Comparison of ENCODE assay signal across 8 mouse cellular contexts in genomic region chr11:50915671-50916320, GRCm38 (mm10). TPM values are rescaled to one million over a fixed set of nuclear protein-coding genes. Genes with fewer than 3 reads are reported as not detected.
DNase-seq lines count a peak whose midpoint lies in the region; ATAC-seq and TF ChIP-seq lines count a peak whose summit lies in the region.

Gene Zfp2 (minus strand): TSS chr11:50916165.

- peak within 1 kb of the TSS; percentile 77 for H3K9ac ChIP-seq in heart, embryonic 15.5 days
- H3K9ac ChIP-seq in liver, embryonic 12.5 days, result peak within 1 kb of the TSS; percentile 72
- H3K9ac ChIP-seq in stomach, embryonic 15.5 days, result peak within 1 kb of the TSS; percentile 61

- peak within 1 kb of the TSS; percentile 90 for H3K4me3 ChIP-seq in forebrain, embryonic 10.5 days
- peak within 1 kb of the TSS; percentile 78 for H3K4me3 ChIP-seq in heart, embryonic 15.5 days
- H3K4me3 ChIP-seq in liver, embryonic 12.5 days, result peak within 1 kb of the TSS; percentile 77
- peak within 1 kb of the TSS; percentile 90 for H3K4me3 ChIP-seq in stomach, embryonic 15.5 days (replicated peaks)

- peak within 1 kb of the TSS; percentile 67 for H3K4me2 ChIP-seq in heart, embryonic 15.5 days
- peak within 1 kb of the TSS; percentile 81 for H3K4me2 ChIP-seq in liver, embryonic 12.5 days
- peak within 1 kb of the TSS; percentile 62 for H3K4me2 ChIP-seq in stomach, embryonic 15.5 days

- no peaks in the 10 kb centered on the region for H3K27me3 ChIP-seq in forebrain, embryonic 10.5 days (ENCODE audit: poor library complexity, severe bottlenecking)
- H3K27me3 ChIP-seq in heart, embryonic 15.5 days, result no peaks in the 10 kb centered on the region
- H3K27me3 ChIP-seq in liver, embryonic 12.5 days (replicated peaks), result no peaks in the 10 kb centered on the region
- H3K27me3 ChIP-seq in stomach, embryonic 15.5 days (replicated peaks), result no peaks in the 10 kb centered on the region

- H3K27ac ChIP-seq in forebrain, embryonic 10.5 days, result peak within 1 kb of the TSS; percentile 98
- H3K27ac ChIP-seq in heart, embryonic 15.5 days, result peak within 1 kb of the TSS; percentile 55
- peak within 1 kb of the TSS; percentile 30; the same call in 1 of the 2 replicates for H3K27ac ChIP-seq in liver, embryonic 12.5 days
- peak within 1 kb of the TSS; percentile 69 for H3K27ac ChIP-seq in stomach, embryonic 15.5 days

- peak; percentile 97 for ATAC-seq in heart, embryonic 15.5 days (replicated peaks; ENCODE audit: insufficient number of reproducible peaks, insufficient read depth, low FRiP score, low read depth)
- peak; percentile 95 for ATAC-seq in liver, embryonic 12.5 days
- ATAC-seq in stomach, embryonic 15.5 days (ENCODE audit: insufficient read depth, low FRiP score, low read depth), result peak; percentile 96

- peaks cover 46% of the 10 kb centered on the region for H3K36me3 ChIP-seq in forebrain, embryonic 10.5 days (replicated peaks)
- peaks cover 14% of the 10 kb centered on the region for H3K36me3 ChIP-seq in heart, embryonic 15.5 days
- peaks cover 14% of the 10 kb centered on the region for H3K36me3 ChIP-seq in liver, embryonic 12.5 days
- peaks cover 13% of the 10 kb centered on the region for H3K36me3 ChIP-seq in stomach, embryonic 15.5 days

- H3K9me3 ChIP-seq in forebrain, embryonic 10.5 days, result peaks cover 39% of the 10 kb centered on the region
- no peaks in the 10 kb centered on the region for H3K9me3 ChIP-seq in heart, embryonic 15.5 days (replicated peaks)
- H3K9me3 ChIP-seq in liver, embryonic 12.5 days (replicated peaks), result no peaks in the 10 kb centered on the region
- no peaks in the 10 kb centered on the region for H3K9me3 ChIP-seq in stomach, embryonic 15.5 days

- under 1% methylated on average over 47 of the region's 47 CpGs for WGBS in forebrain, embryonic 10.5 days
- under 1% methylated on average over 47 of the region's 47 CpGs for WGBS in heart, embryonic 15.5 days
- under 1% methylated on average over 47 of the region's 47 CpGs for WGBS in liver, embryonic 12.5 days (ENCODE audit: insufficient replicate concordance)
- under 1% methylated on average over 47 of the region's 47 CpGs for WGBS in stomach, embryonic 15.5 days

- TF ChIP-seq POLR2A in brain, embryonic 14.5 days (IDR thresholded peaks at IDR 0.05; ENCODE audit: borderline replicate concordance, extremely low read depth, insufficient read depth, insufficient read length, poor library complexity, severe bottlenecking), result peak; percentile 72; the same call in 1 of the 2 replicates

- DNase-seq in 3T3-L1 (ENCODE audit: low read depth, low spot score), result peak; percentile 90
- peak; percentile 98 for DNase-seq in brain, embryonic 14.5 days (ENCODE audit: low read depth)
- DNase-seq in forebrain, embryonic 10.5 days (ENCODE audit: extremely low spot score, low spot score), result peak; percentile 91
- DNase-seq in kidney, postnatal 14 days, result peak; percentile 95
- peak; percentile 87 for DNase-seq in neural tube, embryonic 10.5 days (ENCODE audit: extremely low spot score, low spot score)

- H3K4me1 ChIP-seq in forebrain, embryonic 10.5 days, result no peaks in the 10 kb centered on the region
- peaks cover 3% of the 10 kb centered on the region; the same call in 1 of the 2 replicates for H3K4me1 ChIP-seq in heart, embryonic 15.5 days (replicated peaks)
- H3K4me1 ChIP-seq in liver, embryonic 12.5 days, result 0 out of 2 replicates have a peak, but pooled peaks cover 7% of the 10 kb centered on the region
- no peaks in the 10 kb centered on the region for H3K4me1 ChIP-seq in stomach, embryonic 15.5 days

- peak; percentile 77 for TF ChIP-seq CTCF in brain, embryonic 14.5 days (IDR thresholded peaks at IDR 0.05; ENCODE audit: borderline replicate concordance, extremely low read depth, insufficient read depth, insufficient read length)

RNA-seq across cellular contexts. Expression of gene Zfp2, which starts in this region (rescaled TPM):
- polyA plus RNA-seq in brain, embryonic 14.5 days (2012; rRNA removed), result 20.7 and 25.5 TPM in 2 replicates
- 25.8 and 26.4 TPM in 2 replicates for polyA plus RNA-seq in forebrain, embryonic 10.5 days (2016; fragmentation: Nextera tagmentation; extraction: Ambion mirVana)
- polyA plus RNA-seq in heart, embryonic 15.5 days (2015; fragmentation: Nextera tagmentation; extraction: Ambion mirVana), result 5.6 and 7.7 TPM in 2 replicates
- 3.1 and 3.3 TPM in 2 replicates for polyA plus RNA-seq in liver, embryonic 12.5 days (2016; fragmentation: Nextera tagmentation; extraction: Ambion mirVana)
- polyA plus RNA-seq in stomach, embryonic 15.5 days (2015; fragmentation: Nextera tagmentation; extraction: Ambion mirVana), result 9.5 and 11.0 TPM in 2 replicates

Comparison
In these comparisons a context has a peak if more than half of its experiments do, and no peak if none do; other contexts are left out.
1. Peak in every context shown above with its lines: DNase-seq, ATAC-seq, H3K4me3 ChIP-seq and H3K27ac ChIP-seq.
2. H3K27ac ChIP-seq: peak in every context shown above with its lines; median percentile 98 in forebrain, embryonic 10.5 days; 69 in stomach, embryonic 15.5 days; 55 in heart, embryonic 15.5 days; 30 in liver, embryonic 12.5 days.